Mouse (Mus musculus): ENCODE results near the gene Nat8f3.
"Not testable (repeated sequence)": the region's sequence is repeated elsewhere in the genome, so short reads cannot be mapped to it uniquely, and the experiment has no call there.

The Nat8f3 gene

DNA sequence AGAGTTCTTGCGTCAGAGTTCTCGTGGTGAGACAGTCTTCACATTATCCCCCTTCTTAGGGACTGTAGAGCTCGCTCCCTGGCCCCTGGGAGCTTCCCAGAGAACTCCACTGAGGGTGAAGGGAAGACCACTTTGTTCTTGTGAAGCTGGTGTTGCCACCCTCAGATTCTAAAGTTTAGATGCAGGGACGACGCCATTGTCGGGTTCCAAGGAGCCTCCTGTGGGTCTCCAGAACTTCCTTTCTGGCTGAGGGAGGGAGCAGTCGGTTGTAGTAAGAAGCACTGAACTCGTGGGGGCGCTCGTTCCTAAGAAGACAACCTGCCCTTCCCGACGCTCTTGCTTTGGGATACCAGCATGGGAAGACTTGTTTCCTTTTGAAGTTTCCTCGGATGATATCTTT is at the start of gene Nat8f3:
TSS of gene Nat8f3 (minus strand) at position 223 of the 400 bp plus-strand sequence.
- in situ Hi-C loops (cut with MboI, MseI) = not testable (repeated sequence)

DNA sequence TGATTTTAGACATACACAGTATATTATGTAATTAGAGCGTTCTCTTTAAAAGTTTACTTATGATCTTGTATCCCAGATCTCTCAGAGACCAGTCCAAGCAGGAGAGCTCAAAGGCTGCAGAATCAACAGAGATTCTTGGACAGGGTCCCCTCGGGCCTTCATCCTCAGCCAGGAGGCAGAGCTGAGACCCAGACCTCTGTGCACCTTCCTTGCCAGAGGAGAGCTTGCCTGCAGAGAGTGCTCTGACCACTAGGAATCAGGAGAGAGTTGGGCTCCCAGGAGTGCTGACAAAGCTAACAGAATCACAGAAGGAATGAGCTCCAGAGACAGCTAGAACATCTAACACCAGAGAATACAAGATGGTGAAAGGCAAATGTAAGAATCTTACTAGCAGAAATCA is 47.8 kb upstream of the Nat8f3 start:
- in situ Hi-C loops (cut with MboI, MseI) = no loop called here

DNA sequence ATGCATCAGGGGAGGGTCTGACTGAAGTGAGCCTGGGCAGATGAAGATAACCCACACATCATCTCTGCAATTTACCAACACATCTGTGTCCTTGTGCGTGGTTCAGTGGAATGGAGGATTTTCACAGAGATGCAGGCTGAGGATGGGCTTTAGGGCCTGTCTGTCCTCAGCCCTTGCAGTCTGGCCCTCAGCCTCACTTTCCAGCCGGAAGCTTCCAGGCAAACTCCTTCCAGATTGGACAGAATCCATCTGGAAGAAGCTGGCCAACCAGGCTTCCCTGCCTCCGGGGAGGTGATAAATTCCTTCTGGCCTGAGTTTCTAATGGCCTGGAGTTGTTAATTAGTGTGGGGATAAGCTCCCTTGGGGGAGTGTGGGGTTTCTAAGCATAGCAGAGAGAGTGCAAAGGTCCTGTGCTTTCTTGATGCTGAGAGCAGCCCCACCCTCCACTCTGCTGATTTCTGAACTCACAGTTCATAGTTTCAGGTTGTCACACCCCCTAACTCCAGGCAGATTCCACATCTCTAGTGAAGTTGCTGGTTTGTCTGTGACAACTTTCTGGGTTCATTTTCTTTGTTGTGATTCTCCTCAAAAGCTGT is 45.5 kb upstream of the Nat8f3 start:
- in situ Hi-C loops (cut with MboI, MseI) = not testable (repeated sequence)

DNA sequence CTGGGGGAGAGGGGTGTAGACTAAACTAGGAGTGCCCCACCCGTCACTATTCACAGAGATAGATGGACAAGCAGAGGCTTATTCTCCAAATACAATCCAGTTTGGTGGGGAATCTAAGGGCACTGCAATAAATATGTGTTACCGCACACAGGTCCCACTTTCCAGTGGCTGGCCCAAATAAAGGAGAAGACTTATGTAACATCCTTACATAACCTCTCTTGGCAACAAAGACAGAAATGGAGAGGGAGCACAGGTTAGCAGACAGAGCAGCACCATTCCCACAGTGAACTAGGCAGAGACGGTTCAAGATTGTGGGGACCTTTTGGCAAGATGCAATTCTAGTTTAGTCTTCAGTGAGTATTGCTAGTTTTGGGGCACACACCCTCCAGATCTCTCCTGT is 45.0 kb upstream of the Nat8f3 start:
- in situ Hi-C loops (cut with MboI, MseI) = not testable (repeated sequence)

DNA sequence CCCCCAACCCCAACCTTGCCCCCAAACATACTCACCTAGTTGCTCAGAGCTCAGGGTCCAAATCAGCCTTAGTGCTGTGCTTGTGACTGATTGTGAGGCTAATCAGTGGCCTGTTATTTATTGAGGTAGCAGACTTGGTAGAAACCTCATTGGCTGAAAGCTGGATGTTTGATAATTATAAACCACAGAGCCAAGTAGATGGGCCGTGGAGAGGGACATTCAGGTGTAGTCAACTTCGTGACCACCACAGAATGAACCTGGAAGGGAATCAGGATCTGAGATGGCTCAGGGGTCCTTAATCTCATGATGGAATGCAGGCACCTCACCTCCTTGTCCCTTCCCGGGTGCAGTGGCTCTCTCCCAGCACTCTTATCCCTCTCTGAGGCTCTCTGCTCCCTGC is 44.2 kb upstream of the Nat8f3 start:
- in situ Hi-C loops (cut with MboI, MseI) = loop anchor here (5.0 kb wide), 1 partner anchor 47 kb away; no protein-coding TSS in a partner anchor

DNA sequence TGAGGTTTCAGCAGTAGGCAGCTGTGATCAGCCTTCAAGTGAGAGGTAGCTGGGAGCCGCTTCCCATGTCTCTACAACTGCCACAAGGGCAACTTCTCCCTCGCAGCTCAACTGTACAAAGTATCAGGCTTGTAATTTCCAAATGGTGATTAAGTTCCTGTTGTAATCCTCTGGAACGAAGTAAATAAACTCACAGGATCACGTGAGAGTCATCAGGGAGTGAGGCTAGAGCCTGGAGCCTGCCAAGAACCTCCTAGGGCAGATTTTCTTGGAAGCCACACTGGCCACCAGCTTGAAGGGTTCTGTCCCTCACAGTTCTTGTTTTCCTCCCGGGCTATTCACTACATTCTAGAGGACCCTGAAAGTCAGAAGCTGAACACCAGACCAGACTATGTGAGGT is 37.6 kb upstream of the Nat8f3 start:
- in situ Hi-C loops (cut with MboI, MseI) = not testable (repeated sequence)

DNA sequence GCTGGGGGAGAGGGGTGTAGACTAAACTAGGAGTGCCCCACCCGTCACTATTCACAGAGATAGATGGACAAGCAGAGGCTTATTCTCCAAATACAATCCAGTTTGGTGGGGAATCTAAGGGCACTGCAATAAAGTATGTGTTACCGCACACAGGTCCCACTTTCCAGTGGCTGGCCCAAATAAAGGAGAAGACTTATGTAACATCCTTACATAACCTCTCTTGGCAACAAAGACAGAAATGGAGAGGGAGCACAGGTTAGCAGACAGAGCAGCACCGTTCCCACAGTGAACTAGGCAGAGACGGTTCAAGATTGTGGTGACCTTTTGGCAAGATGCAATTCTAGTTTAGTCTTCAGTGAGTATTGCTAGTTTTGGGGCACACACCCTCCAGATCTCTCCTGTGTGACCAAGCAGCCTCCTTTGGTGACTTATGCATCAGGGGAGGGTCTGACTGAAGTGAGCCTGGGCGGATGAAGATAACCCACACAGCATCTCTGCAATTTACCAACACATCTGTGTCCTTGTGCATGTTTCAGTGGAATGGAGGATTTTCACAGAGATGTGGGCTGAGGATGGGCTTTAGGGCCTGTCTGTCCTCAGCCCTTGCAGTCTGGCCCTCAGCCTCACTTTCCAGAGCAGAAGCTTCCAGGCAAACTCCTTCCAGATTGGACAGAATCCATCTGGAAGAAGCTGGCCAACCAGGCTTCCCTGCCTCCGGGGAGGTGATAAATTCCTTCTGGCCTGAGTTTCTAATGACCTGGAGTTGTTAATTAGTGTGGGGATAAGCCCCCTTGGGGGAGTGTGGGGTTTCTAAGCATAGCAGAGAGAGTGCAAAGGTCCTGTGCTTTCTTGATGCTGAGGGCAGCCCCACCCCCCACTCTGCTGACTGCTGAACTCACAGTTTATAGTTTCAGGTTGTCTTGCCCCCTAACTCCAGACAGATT is 2.2 kb downstream of the Nat8f3 start:
- in situ Hi-C loops (cut with MboI, MseI) = loop anchor here (5.0 kb wide), 1 partner anchor 44 kb away; no protein-coding TSS in a partner anchor

DNA sequence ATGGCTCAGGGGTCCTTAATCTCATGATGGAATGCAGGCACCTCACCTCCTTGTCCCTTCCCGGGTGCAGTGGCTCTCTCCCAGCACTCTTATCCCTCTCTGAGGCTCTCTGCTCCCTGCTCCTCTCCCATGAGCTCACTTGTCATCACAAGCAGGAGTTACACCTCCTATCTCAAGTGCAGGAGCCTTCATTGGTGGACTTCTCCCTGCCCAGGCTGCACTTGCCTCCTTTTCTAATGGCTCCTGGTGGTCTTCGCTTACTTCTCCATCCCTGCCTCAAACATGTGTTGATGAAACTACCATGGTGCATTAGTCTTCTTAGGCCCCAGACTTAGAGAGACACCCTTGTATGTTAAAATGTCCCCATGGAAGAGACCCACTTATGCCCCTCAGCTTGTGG is 2.9 kb downstream of the Nat8f3 start:
- in situ Hi-C loops (cut with MboI, MseI) = loop anchor here (5.0 kb wide), 1 partner anchor 45 kb away; no protein-coding TSS in a partner anchor

DNA sequence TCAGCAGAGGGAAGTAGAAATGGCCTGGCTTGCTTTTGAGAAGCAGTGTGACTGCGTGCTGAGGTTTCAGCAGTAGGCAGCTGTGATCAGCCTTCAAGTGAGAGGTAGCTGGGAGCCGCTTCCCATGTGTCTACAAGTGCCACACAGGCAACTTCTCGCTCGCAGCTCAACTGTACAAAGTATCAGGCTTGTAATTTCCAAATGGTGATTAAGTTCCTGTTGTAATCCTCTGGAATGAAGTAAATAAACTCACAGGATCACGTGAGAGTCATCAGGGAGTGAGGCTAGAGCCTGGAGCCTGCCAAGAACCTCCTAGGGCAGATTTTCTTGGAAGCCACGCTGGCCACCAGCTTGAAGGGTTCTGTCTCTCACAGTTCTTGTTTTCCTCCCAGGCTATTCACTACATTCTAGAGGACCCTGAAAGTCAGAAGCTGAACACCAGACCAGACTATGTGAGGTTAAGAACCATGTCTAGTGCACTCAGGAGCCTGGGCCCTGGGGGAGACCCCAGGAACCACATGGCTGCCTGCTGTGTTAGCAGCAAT is 9.8 kb downstream of the Nat8f3 start:
- in situ Hi-C loops (cut with MboI, MseI) = loop anchor here (5.0 kb wide), 1 partner anchor 53 kb away; no protein-coding TSS in a partner anchor

DNA sequence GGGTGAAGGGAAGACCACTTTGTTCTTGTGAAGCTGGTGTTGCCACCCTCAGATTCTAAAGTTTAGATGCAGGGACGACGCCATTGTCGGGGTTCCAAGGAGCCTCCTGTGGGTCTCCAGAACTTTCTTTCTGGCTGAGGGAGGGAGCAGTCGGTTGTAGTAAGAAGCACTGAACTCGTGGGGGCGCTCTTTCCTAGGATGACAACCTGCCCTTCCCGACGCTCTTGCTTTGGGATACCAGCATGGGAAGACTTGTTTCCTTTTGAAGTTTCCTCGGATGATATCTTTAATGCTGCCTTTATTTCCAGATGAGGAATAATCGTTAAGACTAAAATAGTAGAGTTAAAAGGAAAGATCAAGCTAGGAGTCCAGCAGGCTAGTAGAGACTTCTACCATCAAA is 52.4 kb downstream of the Nat8f3 start, which contains the start of gene Nat8f7:
TSS of gene Nat8f7 (minus strand) at position 101 of the 400 bp plus-strand sequence.
- in situ Hi-C loops (cut with MboI, MseI) = not testable (repeated sequence)

DNA sequence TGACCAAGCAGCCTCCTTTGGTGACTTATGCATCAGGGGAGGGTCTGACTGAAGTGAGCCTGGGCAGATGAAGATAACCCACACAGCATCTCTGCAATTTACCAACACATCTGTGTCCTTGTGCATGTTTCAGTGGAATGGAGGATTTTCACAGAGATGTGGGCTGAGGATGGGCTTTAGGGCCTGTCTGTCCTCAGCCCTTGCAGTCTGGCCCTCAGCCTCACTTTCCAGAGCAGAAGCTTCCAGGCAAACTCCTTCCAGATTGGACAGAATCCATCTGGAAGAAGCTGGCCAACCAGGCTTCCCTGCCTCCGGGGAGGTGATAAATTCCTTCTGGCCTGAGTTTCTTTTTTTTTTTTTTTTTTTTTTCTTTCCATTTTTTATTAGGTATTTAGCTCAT is 55.9 kb downstream of the Nat8f3 start:
- in situ Hi-C loops (cut with MboI, MseI) = not testable (repeated sequence)

DNA sequence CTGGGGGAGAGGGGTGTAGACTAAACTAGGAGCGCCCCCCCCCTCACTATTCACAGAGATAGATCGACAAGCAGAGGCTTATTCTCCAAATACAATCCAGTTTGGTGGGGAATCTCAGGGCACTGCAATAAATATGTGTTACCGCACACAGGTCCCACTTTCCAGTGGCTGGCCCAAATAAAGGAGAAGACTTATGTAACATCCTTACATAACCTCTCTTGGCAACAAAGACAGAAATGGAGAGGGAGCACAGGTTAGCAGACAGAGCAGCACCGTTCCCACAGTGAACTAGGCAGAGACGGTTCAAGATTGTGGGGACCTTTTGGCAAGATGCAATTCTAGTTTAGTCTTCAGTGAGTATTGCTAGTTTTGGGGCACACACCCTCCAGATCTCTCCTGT is 56.3 kb downstream of the Nat8f3 start:
- in situ Hi-C loops (cut with MboI, MseI) = not testable (repeated sequence)

DNA sequence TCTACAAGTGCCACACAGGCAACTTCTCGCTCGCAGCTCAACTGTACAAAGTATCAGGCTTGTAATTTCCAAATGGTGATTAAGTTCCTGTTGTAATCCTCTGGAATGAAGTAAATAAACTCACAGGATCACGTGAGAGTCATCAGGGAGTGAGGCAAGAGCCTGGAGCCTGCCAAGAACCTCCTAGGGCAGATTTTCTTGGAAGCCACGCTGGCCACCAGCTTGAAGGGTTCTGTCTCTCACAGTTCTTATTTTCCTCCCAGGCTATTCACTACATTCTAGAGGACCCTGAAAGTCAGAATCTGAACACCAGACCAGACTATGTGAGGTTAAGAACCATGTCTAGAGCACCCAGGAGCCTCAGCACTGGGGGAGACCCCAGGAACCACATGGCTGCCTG is 63.6 kb downstream of the Nat8f3 start:
- in situ Hi-C loops (cut with MboI, MseI) = loop anchor here (5.0 kb wide), 1 partner anchor 55 kb away; no protein-coding TSS in a partner anchor
